Mouse (Mus musculus) cerebellum, adult 2 months (tissue): ENCODE measurements around the gene Dock10.

Experiments
- CTCF ChIP-seq: fragments of 200-500 bp; IDR thresholded peaks from 2 replicates; pipeline ENCODE4 v1.5.1; 2011; ENCODE audit warnings: low read depth, mild to moderate bottlenecking, control low read depth, low read length, moderate library complexity, borderline replicate concordance; ENCODE audit not compliant: insufficient read depth
- POLR2A ChIP-seq: fragments of 200-500 bp; IDR thresholded peaks from 2 replicates; pipeline ENCODE4 v1.6.1; 2011; ENCODE audit warnings: low read length, control low read depth, borderline replicate concordance; ENCODE audit not compliant: insufficient read depth

GRCm38 (mm10) chr1:80737812-80738391, 20.4 kb downstream of the Dock10 start:
- TF ChIP-seq CTCF = no peak
- TF ChIP-seq POLR2A = no peak
